Mouse (Mus musculus): ENCODE data around the gene Pgc. TPM values are rescaled to one million over a fixed set of nuclear protein-coding genes. Genes with fewer than 3 reads are reported as not detected.

Gene Pgc
- 0.16 TPM in 1 of 2 replicates, not detected in the other for polyA plus RNA-seq (2015; fragmentation: Nextera tagmentation; extraction: Ambion mirVana)

DNA sequence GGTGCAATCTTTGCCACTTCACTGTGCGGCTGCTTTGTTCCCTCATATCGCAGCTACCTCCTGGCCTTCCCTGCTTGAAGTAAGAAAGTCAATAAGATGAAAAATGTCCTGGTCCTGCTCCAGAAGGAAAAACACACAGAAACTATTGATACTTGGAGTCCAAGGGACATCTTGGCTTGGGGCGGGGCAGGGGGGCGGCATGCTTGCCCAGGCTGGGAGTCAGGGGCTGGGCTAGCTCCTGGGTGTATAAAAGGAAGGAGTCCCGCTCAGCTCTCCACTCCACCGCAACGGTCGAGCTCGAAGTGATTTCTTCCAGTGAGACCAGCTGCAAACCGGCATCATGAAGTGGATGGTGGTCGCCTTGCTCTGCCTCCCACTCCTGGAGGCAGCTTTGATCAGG lies at the start of gene Pgc:
Gene Pgc (plus strand): TSS at position 277 of the 400 bp plus-strand sequence.
- 81% methylated on average over 11 of the region's 11 CpGs for WGBS
- no peak within 1 kb of the TSS for H3K9ac ChIP-seq
- H3K27ac ChIP-seq (replicated peaks) = no peak within 1 kb of the TSS
- no peaks in the 10 kb centered on the region for H3K9me3 ChIP-seq
- H3K27me3 ChIP-seq = no peaks in the 10 kb centered on the region
- no peaks in the 10 kb centered on the region for H3K4me1 ChIP-seq (replicated peaks)
- H3K4me2 ChIP-seq = no peak within 1 kb of the TSS
- no peak within 1 kb of the TSS for H3K4me3 ChIP-seq
- no peaks in the 10 kb centered on the region for H3K36me3 ChIP-seq
- no peak for ATAC-seq (ENCODE audit: low FRiP score, low read depth)

- ATAC-seq (ENCODE audit: low FRiP score, low read depth) = no peak
- no peaks in the 10 kb centered on the region for H3K27me3 ChIP-seq
- peaks cover 46% of the 10 kb centered on the region for H3K36me3 ChIP-seq
- H3K27ac ChIP-seq (replicated peaks) = no peak overlapping the region
- H3K4me2 ChIP-seq = no peak overlapping the region
- 0 out of 2 replicates have a peak, but pooled peaks cover 5% of the 10 kb centered on the region for H3K4me1 ChIP-seq (replicated peaks)
- H3K9me3 ChIP-seq = no peaks in the 10 kb centered on the region
- H3K4me3 ChIP-seq = no peak overlapping the region
- WGBS = 95% methylated on average over 5 of the region's 5 CpGs
- no peak overlapping the region for H3K9ac ChIP-seq
Measured at GRCm38 (mm10) chr17:47678238-47678637, 48.4 kb upstream of the Pgc start.

GRCm38 (mm10) chr17:47678702-47679101 lies 47.9 kb upstream of the Pgc start:
- peaks cover 51% of the 10 kb centered on the region for H3K36me3 ChIP-seq
- H3K4me2 ChIP-seq = no peak overlapping the region
- H3K9ac ChIP-seq = no peak overlapping the region
- H3K27ac ChIP-seq (replicated peaks) = no peak overlapping the region
- no peaks in the 10 kb centered on the region for H3K27me3 ChIP-seq
- no peak for ATAC-seq (ENCODE audit: low FRiP score, low read depth)
- H3K9me3 ChIP-seq = no peaks in the 10 kb centered on the region
- WGBS = 90% methylated on average over 5 of the region's 5 CpGs
- H3K4me3 ChIP-seq = no peak overlapping the region
- H3K4me1 ChIP-seq (replicated peaks) = 0 out of 2 replicates have a peak, but pooled peaks cover 5% of the 10 kb centered on the region

- no peak overlapping the region for H3K4me3 ChIP-seq
- peaks cover 10% of the 10 kb centered on the region for H3K4me1 ChIP-seq (replicated peaks)
- ATAC-seq (ENCODE audit: low FRiP score, low read depth) = no peak
- H3K9me3 ChIP-seq = no peaks in the 10 kb centered on the region
- H3K27ac ChIP-seq (replicated peaks) = no peak overlapping the region
- H3K36me3 ChIP-seq = peaks cover 57% of the 10 kb centered on the region
- no peak overlapping the region for H3K4me2 ChIP-seq
- H3K27me3 ChIP-seq = no peaks in the 10 kb centered on the region
- WGBS = 86% methylated on average over 4 of the region's 4 CpGs
- no peak overlapping the region for H3K9ac ChIP-seq
Measured at GRCm38 (mm10) chr17:47682836-47683235, 43.8 kb upstream of the Pgc start.

GRCm38 (mm10) chr17:47687409-47688343 lies 39.0 kb upstream of the Pgc start:
- Histone ChIP-seq H3K27ac (replicated peaks) (peak overlapping the region; percentile 85), H3K4me2 (peak overlapping the region; percentile 84), H3K36me3 (peaks cover 17% of the 10 kb centered on the region), H3K27me3 (no peaks in the 10 kb centered on the region), H3K4me3 (peak overlapping the region; percentile 89), H3K4me1 (replicated peaks) (peaks cover 26% of the 10 kb centered on the region), H3K9me3 (no peaks in the 10 kb centered on the region), H3K9ac (peak overlapping the region; percentile 75)
- peak; percentile 93 for ATAC-seq (ENCODE audit: low FRiP score, low read depth)
- under 1% methylated on average over 70 of the region's 70 CpGs for WGBS

- Histone ChIP-seq H3K27ac (replicated peaks) (peak within 1 kb of the TSS; percentile 85), H3K9ac (peak within 1 kb of the TSS; percentile 75), H3K27me3 (no peaks in the 10 kb centered on the region), H3K36me3 (peaks cover 16% of the 10 kb centered on the region), H3K9me3 (no peaks in the 10 kb centered on the region), H3K4me1 (replicated peaks) (peaks cover 26% of the 10 kb centered on the region), H3K4me3 (peak within 1 kb of the TSS; percentile 89), H3K4me2 (peak within 1 kb of the TSS; percentile 84)
- WGBS = 1% methylated on average over 9 of the region's 9 CpGs
- no peak for ATAC-seq (ENCODE audit: low FRiP score, low read depth)
Measured at GRCm38 (mm10) chr17:47688344-47688607, 38.4 kb upstream of the Pgc start, which contains the start of gene Tomm6. Gene Tomm6, minus strand, starts transcription at chr17:47688386.

- H3K36me3 ChIP-seq = peaks cover 10% of the 10 kb centered on the region
- 1% methylated on average over 57 of the region's 58 CpGs for WGBS
- ATAC-seq (ENCODE audit: low FRiP score, low read depth) = peak; percentile 65
Measured at GRCm38 (mm10) chr17:47688608-47689575, 37.8 kb upstream of the Pgc start, which contains the start of gene Frs3. Gene Frs3, plus strand, starts transcription at chr17:47689030.

GRCm38 (mm10) chr17:47689894-47690293 lies 36.7 kb upstream of the Pgc start:
- H3K4me1 ChIP-seq (replicated peaks) = peaks cover 39% of the 10 kb centered on the region
- H3K4me3 ChIP-seq = peak overlapping the region; percentile 89
- H3K27me3 ChIP-seq = no peaks in the 10 kb centered on the region
- H3K9me3 ChIP-seq = no peaks in the 10 kb centered on the region
- 73% methylated on average over 6 of the region's 8 CpGs for WGBS
- no peak overlapping the region for H3K27ac ChIP-seq (replicated peaks)
- H3K9ac ChIP-seq = no peak overlapping the region; the same call in 1 of the 2 replicates
- no peak for ATAC-seq (ENCODE audit: low FRiP score, low read depth)
- H3K36me3 ChIP-seq = peaks cover 3% of the 10 kb centered on the region; the same call in 1 of the 2 replicates
- H3K4me2 ChIP-seq = peak overlapping the region; percentile 84

More at GRCm38 (mm10) chr17:47688608-47689575, 37.8 kb upstream of the Pgc start, which contains the start of gene Frs3:
- Histone ChIP-seq H3K9ac (peak within 1 kb of the TSS; percentile 75), H3K4me1 (replicated peaks) (peaks cover 32% of the 10 kb centered on the region), H3K4me3 (peak within 1 kb of the TSS; percentile 89), H3K27me3 (no peaks in the 10 kb centered on the region), H3K9me3 (no peaks in the 10 kb centered on the region), H3K4me2 (peak within 1 kb of the TSS; percentile 84), H3K27ac (replicated peaks) (peak within 1 kb of the TSS; percentile 85)

DNA sequence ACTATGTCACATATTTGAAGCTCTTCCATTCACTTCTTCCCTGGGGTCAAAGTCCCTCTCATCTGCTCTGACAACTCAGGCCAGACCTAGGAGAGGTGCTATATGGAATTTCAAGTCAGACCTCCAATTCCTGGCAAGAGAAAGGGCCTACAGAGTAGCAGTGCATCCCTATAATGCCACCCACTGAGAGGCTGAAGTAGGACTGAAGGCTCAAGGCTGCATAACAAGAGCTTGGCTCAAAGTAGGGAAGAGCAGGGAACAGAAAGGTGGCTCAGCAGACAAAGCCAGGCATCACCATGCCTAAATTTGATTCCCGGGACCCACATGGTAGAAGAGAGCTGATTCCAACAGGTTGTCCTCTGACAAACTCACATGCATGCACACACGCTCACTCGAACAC lies 35.0 kb upstream of the Pgc start:
- H3K9me3 ChIP-seq = no peaks in the 10 kb centered on the region
- no peaks in the 10 kb centered on the region for H3K27me3 ChIP-seq
- H3K4me1 ChIP-seq (replicated peaks) = peaks cover 47% of the 10 kb centered on the region
- no peak for ATAC-seq (ENCODE audit: low FRiP score, low read depth)
- no peak overlapping the region for H3K4me2 ChIP-seq
- no peaks in the 10 kb centered on the region for H3K36me3 ChIP-seq
- WGBS = 84% methylated on average over 3 of the region's 3 CpGs
- H3K27ac ChIP-seq (replicated peaks) = no peak overlapping the region
- no peak overlapping the region for H3K9ac ChIP-seq
- H3K4me3 ChIP-seq = no peak overlapping the region

GRCm38 (mm10) chr17:47693671-47694441 lies 32.8 kb upstream of the Pgc start:
- no peak; the same call in 1 of the 2 replicates for ATAC-seq (ENCODE audit: low FRiP score, low read depth)
- 34% methylated on average over 13 of the region's 13 CpGs for WGBS
- no peaks in the 10 kb centered on the region; the same call in 1 of the 2 replicates for H3K36me3 ChIP-seq
- H3K4me3 ChIP-seq = peak overlapping the region; percentile 62
- no peaks in the 10 kb centered on the region for H3K9me3 ChIP-seq
- H3K27me3 ChIP-seq = no peaks in the 10 kb centered on the region
- H3K27ac ChIP-seq (replicated peaks) = peak overlapping the region; percentile 82
- H3K4me2 ChIP-seq = peak overlapping the region; percentile 82
- H3K9ac ChIP-seq = peak overlapping the region; percentile 85
- H3K4me1 ChIP-seq (replicated peaks) = peaks cover 38% of the 10 kb centered on the region

DNA sequence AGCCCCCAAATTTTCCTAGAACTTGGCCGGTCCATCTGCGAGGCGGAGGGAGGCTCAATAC lies 32.4 kb upstream of the Pgc start, which contains the start of gene Gm21981:
Gene Gm21981 (minus strand): TSS at position 14 of the 61 bp plus-strand sequence.
- Histone ChIP-seq H3K27me3 (no peaks in the 10 kb centered on the region), H3K27ac (replicated peaks) (peak within 1 kb of the TSS; percentile 82), H3K9ac (peak within 1 kb of the TSS; percentile 85), H3K36me3 (peaks cover 4% of the 10 kb centered on the region), H3K4me1 (replicated peaks) (peaks cover 36% of the 10 kb centered on the region), H3K9me3 (no peaks in the 10 kb centered on the region), H3K4me2 (peak within 1 kb of the TSS; percentile 82), H3K4me3 (peak within 1 kb of the TSS; percentile 62)
- no peak for ATAC-seq (ENCODE audit: low FRiP score, low read depth)
- 4% methylated on average over 3 of the region's 3 CpGs for WGBS
